Mouse (Mus musculus) ES-CJ7 (cell line): ENCODE measurements around the gene Tmem209.

ENCODE experiments used
- DNase-seq: peaks from one replicate; pipeline ENCODE4 v3.0.0; 2011; ENCODE audit warnings: low read depth, low spot score

Tmem209 gene

DNA sequence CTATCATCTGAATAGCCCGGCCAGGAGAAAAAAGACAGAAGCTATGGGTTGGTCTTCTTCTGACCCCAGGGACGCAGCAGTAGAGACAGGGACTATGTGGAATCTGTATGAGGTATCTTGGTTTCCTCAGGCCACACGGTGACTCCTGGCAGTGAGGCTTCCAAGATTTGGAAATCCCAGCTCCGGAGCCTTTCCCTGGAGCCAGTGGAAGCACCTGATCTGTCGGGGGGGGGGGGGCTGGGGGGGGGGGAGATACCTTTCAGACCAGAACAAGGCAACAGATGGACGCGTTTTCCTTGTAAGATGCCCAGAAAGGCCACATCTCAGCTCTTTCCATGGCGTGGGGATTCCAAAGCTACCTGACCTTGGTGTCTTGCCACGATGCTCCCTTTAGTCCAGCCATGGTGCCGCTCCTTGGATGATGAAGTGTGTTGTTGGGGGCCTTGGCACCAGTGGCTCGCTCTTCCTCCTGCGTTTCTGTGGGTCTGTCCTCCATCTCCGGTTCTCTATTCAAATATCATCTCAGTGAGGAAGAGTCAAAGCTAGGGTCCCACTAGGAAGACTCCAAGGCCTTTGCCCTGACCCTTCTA lies 47.7 kb downstream of the Tmem209 start:
- DNase-seq: no peak

DNA sequence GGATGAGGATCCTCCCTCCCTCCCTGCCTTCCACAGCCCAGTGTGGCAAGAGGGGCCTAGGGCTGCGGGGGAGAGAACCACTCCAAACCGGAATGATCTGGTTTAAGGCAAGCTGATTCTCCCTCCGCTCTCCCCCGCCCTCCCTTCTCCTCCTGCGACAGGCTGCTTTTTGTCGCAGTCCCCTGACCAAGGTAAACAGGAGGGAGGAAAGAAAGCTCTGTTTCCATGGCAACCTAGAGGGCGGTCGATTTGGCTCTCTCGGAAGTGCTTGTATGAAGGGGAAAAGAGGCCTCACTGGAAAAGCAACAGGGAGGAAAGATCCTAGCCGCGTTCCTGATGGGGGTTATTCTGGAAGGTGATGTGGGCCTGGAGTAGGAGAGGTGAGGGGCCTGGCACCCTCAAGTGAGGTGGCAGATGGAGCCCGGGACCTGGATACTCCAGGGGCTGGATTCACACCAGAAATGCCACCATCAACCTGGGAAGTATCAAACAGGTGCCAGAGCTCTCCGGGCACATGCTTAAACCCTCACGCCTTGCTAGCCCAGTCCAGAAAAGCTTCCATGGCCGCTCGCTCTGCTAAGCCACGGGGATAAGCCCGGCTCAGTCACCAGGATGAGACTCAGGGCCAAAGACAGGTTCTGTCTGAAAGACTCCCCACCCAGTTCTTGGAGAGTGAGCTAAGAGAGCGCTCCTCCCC lies 48.7 kb downstream of the Tmem209 start:
- peak; percentile 98 for DNase-seq

DNA sequence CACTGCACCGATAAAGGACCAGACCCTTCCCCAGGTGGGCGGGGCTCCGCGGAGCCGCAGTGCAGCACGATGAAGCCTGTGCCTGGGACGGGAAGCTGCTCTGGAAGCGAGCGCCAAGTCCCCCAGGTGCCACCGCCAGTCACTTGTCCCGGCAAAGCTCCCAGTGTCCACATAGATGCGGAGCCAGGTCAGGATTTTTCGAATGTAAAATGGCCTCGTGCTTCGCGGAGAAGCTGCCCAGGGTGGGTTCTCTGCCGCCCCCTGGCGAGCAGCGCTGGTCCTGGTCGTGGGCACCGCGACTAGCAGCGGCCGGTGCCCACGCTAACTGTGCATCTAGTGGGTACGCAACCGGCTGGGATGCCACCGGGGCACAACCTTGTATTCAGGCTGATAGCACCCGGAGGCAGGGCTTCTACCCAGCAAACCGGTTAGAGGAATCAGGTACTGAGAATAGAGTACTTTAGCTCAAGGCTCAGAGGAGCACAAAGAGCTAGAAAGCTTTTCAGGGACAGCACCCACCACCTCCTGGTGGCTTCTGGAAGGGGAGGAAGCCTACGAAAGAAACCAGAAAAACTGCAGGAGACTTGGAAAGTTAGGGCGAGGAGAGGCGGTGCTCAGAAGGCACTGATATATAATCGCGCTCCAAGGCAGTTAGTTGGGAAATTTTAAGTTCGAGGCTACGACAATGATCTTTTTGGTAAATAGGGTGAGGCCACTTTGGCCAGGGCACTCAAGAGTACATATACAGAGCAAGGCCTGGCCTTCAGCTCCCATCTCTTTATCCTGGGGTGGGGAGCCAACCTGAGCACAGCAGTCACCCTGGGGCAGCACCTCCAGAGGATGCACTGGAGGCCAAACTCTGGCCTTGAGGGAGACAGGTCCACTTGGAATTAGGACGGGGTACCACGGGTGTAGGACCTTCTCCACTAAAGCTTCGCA lies 49.5 kb downstream of the Tmem209 start:
- DNase-seq: peak; percentile 66

DNA sequence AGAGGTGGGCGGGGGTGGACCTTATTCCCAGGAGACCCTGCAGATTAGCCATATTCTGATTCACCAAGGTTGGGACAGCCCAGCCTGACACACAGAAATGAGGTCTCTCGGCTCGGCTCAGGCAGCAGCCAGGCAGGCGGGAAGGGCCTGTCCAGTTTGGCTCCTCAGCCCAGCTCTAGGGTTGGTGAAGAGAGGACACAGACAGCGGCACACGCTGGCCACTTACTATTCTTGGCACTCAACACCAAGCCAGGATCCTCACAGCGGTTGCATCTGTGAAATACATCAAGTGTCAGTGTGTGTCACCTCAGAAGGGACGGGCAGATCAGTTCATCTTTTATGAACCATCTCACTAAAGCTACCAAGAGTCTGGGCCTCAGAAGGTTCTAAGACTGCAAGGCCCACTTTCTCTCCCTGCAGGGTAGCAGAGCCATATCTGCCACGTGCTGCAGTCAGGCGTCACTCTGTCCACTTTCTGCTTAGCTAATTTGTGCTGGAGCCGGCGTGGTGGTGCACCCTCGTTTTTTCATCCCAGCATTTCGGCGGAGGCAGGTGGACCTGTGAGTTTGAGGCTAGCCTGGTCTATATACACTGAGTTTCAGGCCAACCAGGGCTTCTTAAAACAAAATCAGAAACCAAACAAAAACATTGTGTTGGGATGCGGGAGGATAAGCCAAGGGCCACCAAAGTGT lies 50.4 kb downstream of the Tmem209 start:
- no peak for DNase-seq

DNA sequence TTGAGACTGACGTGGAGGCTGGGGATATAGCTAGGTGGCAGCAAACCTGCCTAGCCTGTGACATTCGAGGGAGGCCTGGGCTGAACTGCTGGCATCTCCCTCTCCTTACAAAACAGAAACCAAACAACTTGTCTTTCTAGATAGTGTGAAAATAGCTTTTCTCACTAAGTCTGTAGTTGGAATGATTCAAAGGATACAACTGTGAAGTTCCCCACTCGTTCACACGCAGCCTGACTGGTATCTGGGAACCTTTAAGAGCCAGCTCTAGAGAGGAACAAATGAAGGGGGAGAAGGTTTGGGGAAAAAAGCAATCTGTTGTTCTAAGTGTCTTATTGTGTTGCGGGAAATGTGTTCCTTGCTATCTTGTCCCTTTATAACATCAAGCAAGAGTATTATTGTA lies 51.0 kb downstream of the Tmem209 start:
- DNase-seq: no peak

DNA sequence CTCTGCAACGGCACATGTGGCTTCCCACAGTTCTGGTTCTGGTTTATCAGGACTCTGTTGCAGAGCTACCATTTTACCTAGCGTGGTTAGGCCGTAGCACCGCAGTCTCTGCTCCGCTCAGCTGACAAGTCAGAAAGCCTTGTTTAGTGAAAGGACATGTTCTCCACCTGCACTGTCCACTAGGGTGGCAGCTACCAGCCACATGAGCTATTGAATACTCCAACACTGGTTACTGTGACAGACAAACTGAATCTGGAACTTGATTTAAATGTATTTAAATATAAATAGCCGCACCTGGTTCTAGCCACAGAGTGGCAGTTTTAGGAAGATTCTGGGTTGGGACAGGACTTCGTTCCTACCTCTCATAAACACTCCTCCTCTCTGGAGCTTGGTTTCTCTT lies 52.6 kb downstream of the Tmem209 start:
- peak; percentile 67 for DNase-seq

DNA sequence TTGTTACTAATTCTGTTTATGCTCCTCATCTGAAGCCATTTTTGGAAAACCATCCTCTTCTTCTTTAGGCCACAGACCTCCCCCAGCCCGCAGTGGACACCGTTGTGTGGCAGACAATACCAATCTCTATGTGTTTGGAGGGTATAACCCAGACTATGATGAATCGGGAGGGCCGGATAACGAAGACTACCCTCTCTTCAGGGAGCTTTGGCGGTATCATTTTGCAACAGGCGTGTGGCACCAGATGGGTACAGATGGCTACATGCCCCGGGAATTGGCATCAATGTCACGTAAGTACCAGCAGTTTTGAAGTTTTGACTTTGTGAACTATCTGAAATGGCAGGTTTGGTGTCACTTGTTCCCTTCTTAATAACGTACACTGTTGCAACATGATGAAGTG lies 70.0 kb downstream of the Tmem209 start:
- DNase-seq: no peak

DNA sequence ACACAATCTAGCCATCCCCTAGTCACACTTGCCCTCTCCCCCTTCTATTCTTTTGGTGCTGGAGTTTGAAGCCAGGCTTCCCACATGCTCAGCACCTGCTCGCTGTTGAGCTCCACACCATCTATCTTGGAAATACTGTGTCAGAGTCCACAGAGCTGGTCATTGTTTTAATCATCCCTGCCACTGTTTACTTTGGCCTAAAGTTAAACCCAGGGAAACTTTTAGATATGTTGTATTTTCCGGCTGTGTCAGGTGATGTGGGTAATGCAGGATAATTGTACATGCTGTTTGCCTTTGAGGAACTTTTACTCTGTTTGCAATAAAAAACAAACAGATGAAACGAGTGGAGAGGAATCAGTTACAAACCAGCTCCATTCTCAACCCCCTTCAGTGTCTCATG lies 72.5 kb downstream of the Tmem209 start:
- no peak for DNase-seq

DNA sequence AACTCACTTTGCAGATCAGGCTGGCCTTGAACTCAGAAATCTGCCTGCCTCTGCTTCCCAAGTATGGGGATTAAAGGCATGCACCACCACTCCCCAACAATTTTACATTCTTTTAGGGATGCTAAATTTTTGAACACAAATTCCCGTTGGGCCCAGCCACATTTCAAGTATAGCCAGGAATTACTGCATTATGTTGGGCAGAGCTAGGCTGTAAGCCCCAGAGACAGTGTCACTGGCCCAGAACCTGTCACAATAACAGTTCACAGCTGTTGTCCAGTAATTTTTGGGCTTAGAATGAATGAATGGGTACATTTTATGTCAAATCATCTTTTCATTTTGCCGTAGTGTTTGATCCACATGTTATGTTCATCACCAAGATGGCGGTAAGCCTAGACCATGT lies 73.1 kb downstream of the Tmem209 start:
- DNase-seq: no peak

DNA sequence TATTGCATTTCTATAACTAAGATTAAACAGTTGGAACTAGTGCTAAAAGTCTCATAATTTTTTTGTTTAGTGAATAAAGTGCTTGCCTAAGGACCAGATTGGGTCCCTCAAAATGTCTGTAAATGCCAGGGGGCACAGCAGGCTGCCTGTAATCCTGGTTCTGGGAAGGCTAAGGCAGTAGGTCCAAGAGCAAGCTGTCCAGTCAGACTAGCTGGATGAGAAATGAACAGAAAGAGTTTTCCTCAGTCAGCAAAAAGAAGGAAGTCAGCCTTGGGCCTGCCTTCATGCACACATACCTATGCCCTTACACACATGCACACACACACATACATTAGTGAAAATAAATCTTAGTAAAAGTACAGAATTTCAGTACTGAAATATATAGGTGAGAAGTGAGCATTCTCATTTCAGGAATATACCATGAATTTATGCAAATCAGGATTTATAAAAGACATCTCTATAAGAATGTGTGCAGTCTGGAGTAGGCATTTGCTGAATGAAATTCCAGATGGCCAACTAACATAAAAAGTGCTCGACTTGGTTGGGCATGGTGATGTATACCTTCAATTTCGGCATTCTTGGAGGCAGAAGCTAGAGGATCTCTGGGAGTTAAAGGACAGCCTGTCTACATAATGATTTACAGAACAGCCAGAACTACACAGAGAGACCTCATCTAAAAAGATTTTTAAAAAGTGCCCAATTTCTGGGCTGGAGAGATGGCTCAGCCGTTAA lies 77.0 kb downstream of the Tmem209 start:
- no peak for DNase-seq
